Mouse (Mus musculus) hindbrain, postnatal 0 days (tissue): Measurements from ENCODE around the gene Fam207a. TPM values are rescaled to one million over a fixed set of nuclear protein-coding genes. Genes with fewer than 3 reads are reported as not detected.

Experiments
- ATAC-seq: fragments of 200-750 bp; cut with Nextera tagmentation; 2 replicates; pipeline ENCODE4 v1.8.0; 2017; ENCODE audit warnings: mild to moderate bottlenecking, moderate TSS enrichment, moderate library complexity
- DNase-seq: peaks from one replicate; pipeline ENCODE4 v3.0.0-alpha.2; 2015; ENCODE audit warnings: low spot score
- H3K27ac ChIP-seq: fragments of 300-500 bp; sonication (generic); 2 replicates; pipeline ENCODE4 v1.5.1; 2014; ENCODE audit warnings: mild to moderate bottlenecking
- H3K27me3 ChIP-seq: fragments of 300-500 bp; sonication (generic); 2 replicates; pipeline ENCODE4 v1.6.1; 2014; ENCODE audit warnings: low read length, mixed read lengths; ENCODE audit not compliant: insufficient read depth
- H3K36me3 ChIP-seq: fragments of 300-500 bp; sonication (generic); 2 replicates; pipeline ENCODE4 v1.6.1; 2014; ENCODE audit warnings: low read length, mixed read lengths; ENCODE audit not compliant: insufficient read depth
- H3K4me1 ChIP-seq: fragments of 300-500 bp; sonication (generic); 2 replicates; pipeline ENCODE4 v1.6.1; 2014; ENCODE audit warnings: antibody characterized with exemption, low read length, mixed read lengths; ENCODE audit not compliant: insufficient read depth
- H3K4me2 ChIP-seq: fragments of 300-500 bp; sonication (generic); 2 replicates; pipeline ENCODE4 v1.6.1; 2014; ENCODE audit warnings: low read depth, mild to moderate bottlenecking, low read length, moderate library complexity, mixed read lengths
- H3K4me3 ChIP-seq: fragments of 300-500 bp; sonication (generic); 2 replicates; pipeline ENCODE4 v1.5.1; 2014; ENCODE audit warnings: low read length
- H3K9ac ChIP-seq: fragments of 300-500 bp; sonication (generic); replicated peaks from 2 replicates; pipeline ENCODE4 v1.6.1; 2014; ENCODE audit warnings: mild to moderate bottlenecking, low read length, moderate library complexity, mixed read lengths
- H3K9me3 ChIP-seq: fragments of 300-500 bp; sonication (generic); 2 replicates; pipeline ENCODE4 v1.6.1; 2016; ENCODE audit warnings: low read length, mixed read lengths
- CTCF ChIP-seq: IDR thresholded peaks from 2 replicates; pipeline ENCODE4 v1.5.1; 2016; ENCODE audit warnings: antibody characterized with exemption, control low read depth, low read depth
- WGBS: fragments of 180-500 bp; shearing (Covaris S2); extraction: QIAGEN DNeasy Blood & Tissue Kit; methylation state at CpG from one replicate; pipeline ENCODE4 v1.1.7; 2014; 5-methylcytosine and 5-hydroxymethylcytosine counted together
- polyA plus RNA-seq: library from polyadenylated mRNA; unstranded; fragments of >200 nt; fragmentation: Nextera tagmentation; extraction: Ambion mirVana; gene quantifications from 2 replicates; pipeline ENCODE4 v1.2.1, GENCODE M21; 2015
- total RNA-seq: library from RNA; depleted of rRNA; stranded (reverse); fragments of >200 nt; gene quantifications from 2 replicates; pipeline ENCODE4 v1.2.3, GENCODE M21; 2014; rRNA removed

Gene Fam207a
- total and polyA plus RNA-seq, 2 experiments from 2014 or later, result 31.8 to 56.2 TPM

- TF ChIP-seq CTCF, result no peak
- H3K4me3 ChIP-seq, result no peak overlapping the region
- peaks cover 9% of the 10 kb centered on the region; the same call in 1 of the 2 replicates for H3K4me1 ChIP-seq
- H3K4me2 ChIP-seq, result no peak overlapping the region
- no peaks in the 10 kb centered on the region for H3K9me3 ChIP-seq
- H3K27ac ChIP-seq, result no peak overlapping the region
- ATAC-seq (no peak), DNase-seq (no peak)
- H3K36me3 ChIP-seq, result no peaks in the 10 kb centered on the region
- 87% methylated on average over 3 of the region's 3 CpGs for WGBS
- H3K27me3 ChIP-seq, result no peaks in the 10 kb centered on the region
- H3K9ac ChIP-seq, result no peak overlapping the region
Measured at GRCm38 (mm10) chr10:77439026-77439425, 76.6 kb downstream of the Fam207a start.

- ATAC-seq (no peak), DNase-seq (no peak)
- no peak for TF ChIP-seq CTCF
- no peak overlapping the region for H3K27ac ChIP-seq
- H3K4me2 ChIP-seq, result no peak overlapping the region
- H3K9ac ChIP-seq, result no peak overlapping the region
- peaks cover 9% of the 10 kb centered on the region; the same call in 1 of the 2 replicates for H3K4me1 ChIP-seq
- H3K36me3 ChIP-seq, result no peaks in the 10 kb centered on the region
- 60% methylated on average over 1 of the region's 1 CpGs for WGBS
- H3K4me3 ChIP-seq, result no peak overlapping the region
- H3K27me3 ChIP-seq, result no peaks in the 10 kb centered on the region
- no peaks in the 10 kb centered on the region for H3K9me3 ChIP-seq
Measured at GRCm38 (mm10) chr10:77438021-77438420, 77.6 kb downstream of the Fam207a start.

Other genes with a start within 250 kb of the Fam207a start
- 46.5 and 65.1 TPM in 2 replicates for gene Adarb1, start 97.5 kb downstream of the Fam207a start, total RNA-seq
- 18.6 and 21.1 TPM in 2 replicates for gene Adarb1, start 97.5 kb downstream of the Fam207a start, polyA plus RNA-seq
- gene Itgb2, start 14.5 kb upstream of the Fam207a start, total RNA-seq, result 0.68 and 1.9 TPM in 2 replicates
- 0.87 and 1.0 TPM in 2 replicates for gene Itgb2, start 14.5 kb upstream of the Fam207a start, polyA plus RNA-seq
- 85.9 and 94.0 TPM in 2 replicates for gene Pttg1ip, start 65.9 kb upstream of the Fam207a start, total RNA-seq
- 87.3 and 87.5 TPM in 2 replicates for gene Pttg1ip, start 65.9 kb upstream of the Fam207a start, polyA plus RNA-seq
- 217 and 218 TPM in 2 replicates for gene Sumo3, start 90.3 kb upstream of the Fam207a start, total RNA-seq
- 330 and 348 TPM in 2 replicates for gene Sumo3, start 90.3 kb upstream of the Fam207a start, polyA plus RNA-seq
- gene Gm49325, start 90.4 kb upstream of the Fam207a start, total RNA-seq, result 4.0 TPM in 1 of 2 replicates, not detected in the other
- 11.1 and 12.8 TPM in 2 replicates for gene Gm49325, start 90.4 kb upstream of the Fam207a start, polyA plus RNA-seq
- gene Ube2g2, start 106.5 kb upstream of the Fam207a start, total RNA-seq, result 45.1 and 48.3 TPM in 2 replicates
- 65.8 and 73.8 TPM in 2 replicates for gene Ube2g2, start 106.5 kb upstream of the Fam207a start, polyA plus RNA-seq
- 0.42 and 4.4 TPM in 2 replicates for gene Tspear, start 170.8 kb upstream of the Fam207a start, total RNA-seq
- gene Tspear, start 170.8 kb upstream of the Fam207a start, polyA plus RNA-seq, result 0.93 and 1.3 TPM in 2 replicates
- gene Gm19402, start 175.0 kb upstream of the Fam207a start, total RNA-seq, result not detected in 2 replicates
- not detected in 2 replicates for gene Gm19402, start 175.0 kb upstream of the Fam207a start, polyA plus RNA-seq
- gene Gm9508, start 181.4 kb upstream of the Fam207a start, total RNA-seq, result not detected in 2 replicates
- gene Gm9508, start 181.4 kb upstream of the Fam207a start, polyA plus RNA-seq, result not detected in 2 replicates
- not detected in 2 replicates for gene Gm10272, start 190.8 kb upstream of the Fam207a start, total RNA-seq
- not detected in 2 replicates for gene Gm10272, start 190.8 kb upstream of the Fam207a start, polyA plus RNA-seq
- not detected in 2 replicates for gene Gm10024, start 195.7 kb upstream of the Fam207a start, total RNA-seq
- gene Gm10024, start 195.7 kb upstream of the Fam207a start, polyA plus RNA-seq, result not detected in 2 replicates
- not detected in 2 replicates for gene Gm10142, start 200.0 kb upstream of the Fam207a start, total RNA-seq
- gene Gm10142, start 200.0 kb upstream of the Fam207a start, polyA plus RNA-seq, result not detected in 2 replicates
- gene Krtap12-1, start 204.8 kb upstream of the Fam207a start, total RNA-seq, result not detected in 2 replicates
- gene Krtap12-1, start 204.8 kb upstream of the Fam207a start, polyA plus RNA-seq, result not detected in 2 replicates
- not detected in 2 replicates for gene Gm10100, start 210.7 kb upstream of the Fam207a start, total RNA-seq
- not detected in 2 replicates for gene Gm10100, start 210.7 kb upstream of the Fam207a start, polyA plus RNA-seq
- not detected in 2 replicates for gene Gm18596, start 226.9 kb upstream of the Fam207a start, total RNA-seq
- not detected in 2 replicates for gene Gm18596, start 226.9 kb upstream of the Fam207a start, polyA plus RNA-seq
- not detected in 2 replicates for gene Gm9736, start 235.6 kb upstream of the Fam207a start, total RNA-seq
- gene Gm9736, start 235.6 kb upstream of the Fam207a start, polyA plus RNA-seq, result not detected in 2 replicates
- not detected in 2 replicates for gene Gm3233, start 243.9 kb upstream of the Fam207a start, total RNA-seq
- not detected in 2 replicates for gene Gm3233, start 243.9 kb upstream of the Fam207a start, polyA plus RNA-seq